Mouse (Mus musculus) granulocyte monocyte progenitor cell, adult 5-6 weeks (primary cell): ENCODE measurements around the gene Cav1. TPM values are rescaled to one million over a fixed set of nuclear protein-coding genes. Genes with fewer than 3 reads are reported as not detected.

Source experiments
- ATAC-seq: replicated peaks from 2 replicates; pipeline ENCODE4 v1.8.0; 2016; ENCODE audit warnings: mild to moderate bottlenecking, moderate TSS enrichment, inconsistent platforms; ENCODE audit not compliant: poor library complexity, severe bottlenecking
- total RNA-seq, 2 experiments: library from RNA; stranded (forward) in 1 of 2; stranded (reverse) in 1 of 2; fragments of 200-712, 200-1000 nt in 1 of 2; fragments of >200 nt in 1 of 2; fragmentation: Nextera tagmentation in 1 of 2; gene quantifications; 2 replicates each; pipeline ENCODE4 v1.2.3; 2014 to 2017

Gene Cav1
- not detected in 2 replicates for total RNA-seq (2014; fragmentation: Nextera tagmentation)
- not detected in 2 replicates for total RNA-seq (2017)

DNA sequence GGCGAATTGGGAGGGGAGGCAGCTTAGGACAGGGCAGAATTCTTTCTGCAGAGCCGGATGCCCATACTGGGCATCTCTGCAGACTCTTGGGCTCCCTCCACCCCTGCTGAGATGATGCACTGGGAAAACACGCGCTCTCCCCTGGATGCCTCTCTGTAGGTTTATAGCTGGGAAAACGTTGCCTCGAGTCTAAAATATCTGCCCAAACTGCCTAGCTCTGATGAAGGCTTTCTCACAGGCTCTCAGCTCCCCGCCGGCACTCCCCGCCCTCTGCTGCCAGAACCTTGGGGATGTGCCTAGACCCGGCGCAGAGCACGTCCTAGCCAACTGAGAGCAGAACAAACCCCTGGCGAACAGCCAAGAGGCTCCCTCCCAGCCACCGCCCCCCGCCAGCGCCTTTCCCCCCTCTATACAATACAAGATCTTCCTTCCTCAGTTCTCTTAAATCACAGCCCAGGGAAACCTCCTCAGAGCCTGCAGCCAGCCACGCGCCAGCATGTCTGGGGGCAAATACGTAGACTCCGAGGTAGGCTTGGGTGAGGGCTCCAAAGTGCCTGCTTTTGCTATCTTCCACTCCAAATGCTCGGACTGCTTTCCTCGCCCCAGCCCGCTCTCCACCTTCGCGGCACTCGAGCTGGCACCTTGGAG, at the start of gene Cav1:
Gene Cav1 (plus strand): TSS at position 382 of the 648 bp plus-strand sequence.
- peak; percentile 60 for ATAC-seq

DNA sequence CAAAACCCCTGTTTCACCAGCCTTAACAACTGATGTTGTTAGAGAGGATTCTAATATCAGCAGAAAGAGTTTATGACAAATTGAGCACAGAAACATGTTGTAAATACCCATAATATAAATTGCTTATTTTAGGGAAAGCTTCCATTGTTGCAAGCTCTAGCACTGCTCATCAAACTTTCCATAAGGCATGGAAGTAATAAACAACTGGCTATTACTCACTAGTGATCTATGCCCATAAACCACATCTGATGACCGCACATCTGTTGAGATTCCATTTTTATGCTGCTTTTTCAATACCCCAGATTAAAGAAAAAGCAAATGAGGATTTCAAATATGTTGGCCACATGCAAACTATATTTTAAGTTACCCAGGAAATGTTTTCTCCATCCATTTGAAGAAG, 48.0 kb upstream of the Cav1 start:
- ATAC-seq, result no peak

DNA sequence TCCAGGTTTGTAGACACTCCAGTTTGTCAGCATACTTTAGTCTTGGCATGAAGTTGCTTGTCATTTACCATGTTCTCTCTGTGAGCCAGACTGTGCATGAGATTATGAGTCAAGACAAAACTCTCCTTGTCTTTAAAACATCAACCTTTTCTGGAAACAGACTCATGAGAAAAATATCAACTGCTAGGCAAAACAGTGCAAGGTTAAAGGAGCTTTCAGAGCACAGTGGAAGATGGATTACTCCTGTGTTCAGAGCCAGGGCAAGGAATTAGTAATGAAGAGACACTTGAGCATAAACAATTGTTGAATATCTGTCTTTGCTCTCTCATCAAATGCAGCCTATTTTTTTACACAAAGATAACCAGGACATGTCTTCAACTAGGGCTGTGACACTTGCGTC, 47.2 kb upstream of the Cav1 start:
- no peak for ATAC-seq

DNA sequence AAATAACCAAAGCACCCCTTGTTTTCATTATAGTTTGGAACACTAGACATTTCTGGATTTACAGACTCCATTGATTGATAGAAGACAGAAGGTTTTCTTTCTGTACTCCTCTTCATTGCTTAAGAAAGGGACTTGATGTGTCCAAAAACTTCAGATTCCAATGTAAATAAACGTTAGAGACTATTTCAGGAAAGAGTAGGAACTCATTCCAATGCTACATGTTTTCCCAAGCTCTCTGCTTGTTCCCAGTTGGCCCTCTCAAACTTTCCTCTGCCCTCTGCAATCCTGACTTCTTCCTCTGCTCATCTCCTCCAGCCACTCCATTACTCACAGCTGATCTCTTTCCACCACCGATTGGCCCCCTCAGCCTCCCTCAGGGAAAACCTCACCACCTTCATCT, 43.3 kb upstream of the Cav1 start:
- ATAC-seq, result no peak

DNA sequence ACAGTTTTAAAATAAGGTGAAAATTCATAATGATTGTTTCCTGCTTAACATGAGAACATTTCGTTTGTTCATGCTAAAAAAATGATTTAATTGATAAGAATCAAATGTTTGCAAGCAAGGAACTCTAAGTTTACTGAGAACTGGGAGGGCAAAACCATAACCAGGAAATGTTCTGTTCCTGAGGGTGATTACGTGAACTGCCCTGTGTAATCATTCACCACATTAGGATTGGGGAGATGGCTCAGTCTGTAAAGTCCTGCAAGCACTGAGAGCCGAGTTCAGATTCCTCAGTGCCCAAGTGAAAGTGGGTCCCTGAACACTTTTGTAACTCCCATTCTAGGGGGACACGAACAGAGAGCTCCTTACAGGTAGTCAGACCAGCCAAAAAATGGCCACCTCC, 41.1 kb upstream of the Cav1 start:
- no peak for ATAC-seq

DNA sequence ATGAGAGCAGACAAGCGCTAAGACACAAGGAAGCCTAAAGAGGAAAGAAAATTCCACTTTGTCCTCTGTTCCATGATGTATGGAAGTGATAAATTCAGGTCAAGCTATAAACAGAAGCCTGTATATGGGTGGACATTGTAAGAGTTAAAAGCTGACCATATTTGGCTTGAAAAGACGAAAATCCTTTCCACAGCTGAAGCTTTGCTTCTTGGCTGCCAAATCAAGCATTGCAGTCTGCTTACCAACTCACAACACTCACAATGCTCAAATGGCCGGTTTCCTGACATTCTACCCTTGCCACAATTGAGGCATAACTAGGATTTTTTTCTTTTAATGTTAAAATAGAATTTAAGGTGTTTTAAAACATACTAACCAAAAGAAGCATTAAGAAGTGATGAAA, 39.7 kb upstream of the Cav1 start:
- no peak for ATAC-seq

DNA sequence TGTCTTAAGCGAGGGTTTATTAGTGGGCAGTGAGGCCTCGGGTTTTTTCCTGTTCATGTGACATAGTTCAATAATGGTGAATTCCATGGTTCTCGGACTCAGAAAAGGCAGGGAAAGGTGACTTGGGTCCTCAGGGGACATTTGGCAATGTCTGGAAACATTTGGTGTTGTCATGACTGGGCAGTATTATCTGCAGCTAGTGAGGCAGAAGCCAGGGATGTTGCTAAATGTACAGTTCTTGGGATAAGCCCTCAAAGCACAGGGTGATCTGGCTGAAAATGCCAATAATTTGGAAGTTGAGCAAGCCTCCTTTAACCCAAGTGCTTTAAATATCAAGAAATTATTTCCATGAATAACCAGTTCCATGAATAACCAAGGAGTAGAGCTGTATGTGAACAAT, 27.8 kb upstream of the Cav1 start:
- no peak for ATAC-seq

DNA sequence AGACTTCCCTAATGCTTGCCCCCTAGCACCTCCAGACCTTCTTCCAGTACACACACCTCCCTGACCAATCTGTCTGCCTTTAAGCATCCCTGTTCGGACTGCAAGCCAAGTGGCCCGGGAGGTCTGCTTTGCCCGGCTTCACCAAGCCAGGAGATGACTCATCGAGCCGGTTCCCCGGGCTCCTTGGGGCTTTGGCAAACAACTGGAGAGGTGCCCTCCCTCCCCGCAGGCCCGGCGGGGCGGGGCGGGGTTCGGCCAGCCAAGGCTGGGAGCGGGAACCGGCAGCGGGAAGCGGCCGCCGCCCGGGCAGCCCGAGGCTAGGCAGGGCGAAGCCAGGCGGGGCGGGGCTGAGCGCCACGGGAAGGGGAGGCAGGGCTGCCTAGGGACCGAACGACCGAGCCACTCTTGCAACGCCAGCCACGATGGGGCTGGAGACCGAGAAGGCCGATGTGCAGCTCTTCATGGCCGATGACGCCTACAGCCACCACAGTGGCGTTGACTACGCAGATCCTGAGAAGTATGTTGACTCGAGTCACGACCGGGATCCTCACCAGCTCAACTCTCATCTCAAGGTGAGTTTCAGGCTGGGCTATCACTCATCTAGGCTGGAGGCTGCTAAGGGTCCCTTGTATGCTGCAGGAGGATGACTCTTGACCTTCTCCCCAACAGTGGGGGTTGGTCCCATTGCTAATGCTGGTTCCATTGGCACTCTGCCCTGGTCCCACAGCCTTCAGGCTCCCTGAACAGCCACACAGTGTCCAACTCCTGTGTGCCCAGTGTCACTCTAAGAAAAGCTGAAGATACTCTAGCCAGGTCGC, 25.0 kb upstream of the Cav1 start, which contains the start of gene Cav2:
Gene Cav2 (plus strand): TSS at position 247 of the 818 bp plus-strand sequence.
- ATAC-seq, result peak; percentile 74

DNA sequence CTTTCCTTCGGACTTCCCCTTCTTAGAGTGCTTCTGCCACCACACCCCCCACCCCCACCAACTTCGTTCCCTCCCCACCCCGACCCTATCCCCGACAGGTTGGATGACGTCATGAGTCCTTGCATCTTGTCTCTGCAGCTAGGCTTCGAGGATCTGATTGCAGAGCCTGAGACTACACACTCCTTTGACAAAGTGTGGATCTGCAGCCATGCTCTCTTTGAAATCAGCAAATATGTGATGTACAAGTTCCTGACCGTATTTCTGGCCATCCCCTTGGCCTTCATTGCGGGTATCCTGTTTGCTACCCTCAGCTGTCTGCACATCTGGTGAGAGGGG, 24.4 kb upstream of the Cav1 start:
- peak; percentile 56 for ATAC-seq

DNA sequence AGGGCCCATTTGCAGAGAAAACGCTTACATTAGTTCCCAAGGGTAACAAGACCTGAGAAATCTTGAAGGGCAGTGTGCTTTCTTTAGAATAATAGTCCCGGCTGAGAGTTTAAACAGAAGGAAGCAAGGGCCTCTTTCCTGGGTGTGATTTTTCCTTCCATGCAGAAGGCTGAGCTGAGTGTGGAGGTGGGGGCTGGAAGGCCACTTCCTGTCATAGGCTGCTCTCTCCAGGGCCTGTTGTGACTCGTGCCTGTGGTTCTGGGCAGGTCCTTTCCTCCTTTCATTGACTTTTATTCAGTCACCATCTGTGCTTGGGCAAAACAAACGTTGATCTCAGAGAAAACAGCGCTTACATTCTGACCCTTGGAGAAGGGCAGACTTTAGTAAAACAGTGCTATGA, 24.0 kb upstream of the Cav1 start:
- no peak for ATAC-seq

DNA sequence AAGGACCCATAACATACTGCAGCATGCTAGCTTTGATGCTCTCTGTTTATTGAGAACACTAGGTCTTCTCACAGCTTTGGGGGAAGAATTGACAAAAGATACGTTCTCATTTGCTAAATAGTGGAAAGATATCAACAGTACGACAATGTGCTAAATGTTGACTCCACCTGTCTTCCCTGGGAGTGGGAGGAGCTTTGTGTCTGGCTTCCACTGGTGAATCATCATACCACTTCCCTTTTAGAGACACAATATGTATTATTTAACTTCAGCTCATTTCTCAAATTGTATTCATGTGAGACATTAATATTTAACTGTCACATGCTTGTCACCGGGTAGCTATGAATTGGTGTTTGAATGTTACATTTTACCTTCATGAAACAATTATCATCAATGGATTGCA, 22.3 kb upstream of the Cav1 start:
- peak; percentile 63 for ATAC-seq

DNA sequence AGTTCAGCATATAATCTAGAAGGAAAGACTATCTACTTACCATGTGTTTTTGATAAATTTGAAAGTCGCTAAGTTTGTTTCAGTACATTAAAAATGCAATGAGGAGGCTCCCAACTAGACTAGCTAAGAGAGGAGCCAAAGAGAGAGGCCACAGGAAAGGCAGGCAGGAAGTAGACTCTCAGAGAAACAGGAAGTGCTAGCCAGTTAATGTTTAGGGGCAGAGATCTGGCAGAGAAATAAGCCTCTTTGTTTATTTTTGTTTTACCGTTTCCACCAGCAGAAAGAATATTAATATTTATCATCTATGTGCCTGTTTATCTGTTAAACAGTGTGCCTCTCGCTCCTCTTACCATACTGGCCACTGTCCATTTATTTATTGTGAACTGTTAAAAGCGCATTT, 19.8 kb upstream of the Cav1 start:
- peak; percentile 75 for ATAC-seq

DNA sequence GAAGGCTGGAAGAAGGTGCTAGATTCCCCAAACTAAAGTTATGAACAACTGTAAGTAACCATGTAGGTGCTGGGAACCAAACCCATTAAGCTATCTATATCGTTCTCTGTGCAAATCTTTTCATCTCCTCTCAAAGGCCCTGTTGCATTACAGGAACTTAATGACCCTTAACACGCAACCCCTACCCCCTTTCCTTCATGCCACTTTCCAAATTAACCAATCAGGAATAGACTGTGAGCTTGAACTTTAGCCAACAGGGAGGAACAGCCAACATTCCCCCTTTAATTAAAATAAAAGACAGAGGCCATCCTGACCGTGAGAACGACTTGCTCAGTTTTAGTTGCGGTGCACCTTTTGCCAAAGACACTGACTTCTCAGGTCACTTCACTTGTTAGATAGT, 11.0 kb upstream of the Cav1 start:
- no peak for ATAC-seq

DNA sequence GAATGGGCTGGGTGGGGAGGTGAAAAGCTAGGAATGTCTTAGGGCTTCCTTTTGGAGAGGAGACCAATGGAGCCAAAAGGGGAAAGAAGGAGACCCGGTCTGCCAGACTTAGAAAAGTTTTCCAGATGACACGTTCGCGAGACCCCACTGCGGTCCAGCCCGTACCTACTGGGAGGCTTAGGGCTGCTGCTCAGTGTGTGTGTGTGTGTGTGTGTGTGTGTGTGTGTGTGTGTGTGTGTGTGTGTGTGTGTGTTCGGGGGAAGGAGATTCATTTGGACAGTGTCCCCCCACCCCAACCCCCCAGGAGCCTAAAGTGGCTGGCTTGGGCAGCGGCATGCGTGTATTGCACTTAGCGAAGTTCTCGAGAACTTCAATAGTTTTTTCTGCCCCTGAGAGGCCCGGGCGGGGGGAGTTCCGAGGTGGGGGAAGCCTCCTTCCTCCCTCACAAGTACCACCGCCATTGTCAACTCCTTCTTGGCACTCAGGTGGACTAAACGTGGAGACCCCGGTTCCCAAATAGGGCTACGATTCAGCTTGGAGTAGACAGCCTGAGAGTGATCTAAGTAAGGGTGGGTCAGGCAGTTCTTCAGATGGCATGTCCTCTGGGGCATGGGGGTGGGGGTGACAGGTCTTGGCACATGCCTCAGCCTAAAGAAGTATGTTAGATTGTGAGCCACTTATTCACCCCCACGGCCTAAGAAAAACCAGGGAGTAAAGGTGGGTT, 629 bp downstream of the Cav1 start:
- ATAC-seq, result peak; percentile 8

DNA sequence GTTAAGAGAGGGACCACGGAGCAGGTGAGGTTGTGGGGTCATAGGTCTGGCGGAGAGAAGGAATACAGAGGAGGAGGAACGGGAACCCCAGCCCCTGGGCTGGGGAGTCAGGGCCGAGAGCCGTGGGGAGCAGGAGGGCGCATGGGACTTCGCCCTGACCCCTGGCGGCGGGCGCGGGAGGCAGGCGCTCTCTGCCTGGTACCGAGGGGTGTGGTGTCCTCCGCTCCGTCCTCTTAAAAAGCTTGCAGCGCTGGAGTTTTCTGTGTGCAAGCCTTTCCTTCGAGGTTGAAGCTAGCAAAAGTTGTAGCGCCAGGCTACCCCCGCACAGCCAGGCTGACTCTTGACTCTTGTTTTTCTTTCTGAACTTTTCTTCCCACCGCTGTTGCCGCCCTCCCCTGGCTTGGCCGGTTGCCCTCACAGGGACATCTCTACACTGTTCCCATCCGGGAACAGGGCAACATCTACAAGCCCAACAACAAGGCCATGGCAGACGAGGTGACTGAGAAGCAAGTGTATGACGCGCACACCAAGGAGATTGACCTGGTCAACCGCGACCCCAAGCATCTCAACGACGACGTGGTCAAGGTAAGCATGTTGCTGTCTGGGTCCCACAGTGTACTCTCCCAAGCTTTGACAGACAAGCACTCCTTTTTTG, 1.5 kb downstream of the Cav1 start:
- ATAC-seq, result peak; percentile 96

DNA sequence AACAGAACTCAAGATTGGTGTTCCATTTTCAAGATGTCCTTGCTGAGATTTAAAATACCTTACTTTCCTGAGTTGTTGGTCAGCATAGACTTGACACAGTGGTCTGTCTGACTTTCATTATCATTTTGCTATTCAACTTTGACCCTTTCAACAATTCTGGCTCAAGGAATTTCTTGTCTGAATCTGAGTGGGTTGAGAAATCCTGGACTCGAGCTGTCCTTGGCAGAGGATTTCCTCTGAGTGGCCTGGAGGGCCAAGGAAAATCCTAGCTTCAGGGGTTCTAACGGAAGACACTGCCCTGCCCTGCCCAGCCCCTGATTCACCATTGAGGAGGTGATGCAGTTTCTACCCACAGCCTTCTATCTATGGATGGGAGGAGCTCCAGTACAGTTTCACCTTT, 2.5 kb downstream of the Cav1 start:
- no peak for ATAC-seq

DNA sequence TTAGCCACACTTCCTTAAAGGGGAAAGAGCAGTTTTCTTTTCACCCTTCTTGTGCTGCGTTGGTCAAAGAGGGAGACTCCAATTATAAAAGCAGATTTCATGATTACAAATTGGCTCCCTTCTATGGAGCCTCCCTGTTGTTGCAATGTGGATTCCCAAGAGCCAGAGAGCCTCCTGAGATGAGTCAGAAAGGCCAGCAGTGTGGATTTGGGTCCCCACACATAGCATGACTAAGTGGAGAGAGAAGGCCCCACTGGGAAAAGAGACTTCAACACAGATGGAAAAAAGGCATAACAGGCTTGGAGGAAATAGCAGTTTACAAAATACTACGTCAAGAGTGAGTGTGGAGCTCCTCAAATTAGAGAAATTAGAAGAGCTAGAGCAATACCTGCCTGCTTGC, 3.1 kb downstream of the Cav1 start:
- ATAC-seq, result no peak

DNA sequence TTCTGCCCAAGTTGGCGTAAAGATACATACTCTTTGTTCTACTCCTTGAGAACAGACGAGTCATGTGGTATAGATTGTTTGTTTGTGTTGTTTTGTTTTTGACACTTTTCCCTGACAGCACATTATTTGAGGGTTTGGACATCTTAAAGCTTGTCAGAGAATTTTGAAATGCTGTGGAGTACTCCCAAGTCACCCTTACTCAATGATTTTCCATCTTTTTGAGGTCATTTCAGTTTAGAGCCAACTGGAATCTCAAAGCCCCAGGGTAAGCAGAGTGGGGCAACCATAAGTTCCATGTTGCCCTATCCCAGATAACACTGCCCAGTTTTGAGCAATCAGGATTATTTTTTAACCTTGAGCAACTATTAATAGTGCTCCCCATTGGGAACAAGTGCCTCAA, 8.1 kb downstream of the Cav1 start:
- no peak for ATAC-seq

DNA sequence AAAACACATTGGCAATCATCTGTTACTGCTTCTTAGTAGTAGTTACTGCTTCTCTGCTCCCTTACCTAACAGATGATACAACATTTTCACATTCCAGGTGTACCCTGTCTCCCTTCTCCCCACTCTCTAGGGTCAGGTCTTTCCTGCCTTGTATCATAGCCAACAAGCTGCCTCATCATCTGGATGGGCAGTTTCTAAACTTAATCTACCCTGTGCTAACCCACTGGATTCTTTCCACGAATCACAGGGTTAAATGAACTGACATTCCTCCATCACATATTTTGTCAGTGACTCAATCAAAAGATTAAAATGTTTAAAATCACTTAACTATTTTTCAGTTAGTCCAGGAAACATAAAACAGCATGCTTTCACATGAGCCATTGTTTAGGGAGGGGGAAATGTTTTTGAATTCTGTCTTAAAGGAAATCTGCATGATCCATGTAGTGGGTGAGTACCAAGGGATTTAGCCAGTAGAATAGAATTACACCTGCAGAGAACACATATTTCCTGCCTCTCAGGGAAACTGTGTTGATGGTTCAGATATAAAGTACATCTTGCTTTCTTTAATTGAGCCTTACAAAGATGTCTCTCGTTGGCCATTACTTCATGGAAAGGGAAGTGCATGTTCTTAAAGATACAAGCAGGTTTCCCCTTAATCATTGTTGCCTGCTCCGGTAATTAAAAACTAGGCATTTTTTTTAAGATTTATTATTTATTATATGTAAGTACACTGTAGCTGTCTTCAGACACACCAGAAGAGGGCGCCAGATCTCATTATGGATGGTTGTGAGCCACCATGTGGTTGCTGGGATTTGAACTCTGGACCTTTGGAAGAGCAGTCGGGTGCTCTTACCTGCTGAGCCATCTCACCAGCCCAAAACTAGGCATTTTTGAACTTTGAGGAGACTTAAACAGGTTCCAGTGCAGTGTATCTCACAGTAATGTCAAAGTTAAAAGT, 8.8 kb downstream of the Cav1 start:
- no peak for ATAC-seq
